Mouse (Mus musculus): Measurements from ENCODE around the gene Usp18.

- no peak for TF ChIP-seq CTCF (IDR thresholded peaks at IDR 0.05; ENCODE audit: low read depth, low read length)
- TF ChIP-seq POLR2A (IDR thresholded peaks at IDR 0.05; ENCODE audit: borderline replicate concordance, low read depth, low read length): no peak
Measured at GRCm38 (mm10) chr6:121219406-121219805, 26.3 kb upstream of the Usp18 start.

All from bone marrow macrophage, adult 2 months (primary cell).